Mouse (Mus musculus) kidney, adult 2 months (tissue): ENCODE results near the gene Csnk2a1.

Experiments used
- CTCF ChIP-seq: fragments of 200-500 bp; conservative IDR thresholded peaks from 2 replicates; pipeline ENCODE4 v1.5.1; 2011; ENCODE audit warnings: low read depth, mild to moderate bottlenecking, control low read depth, low read length, moderate library complexity, mixed read lengths; ENCODE audit not compliant: insufficient read depth, insufficient read length
- POLR2A ChIP-seq: fragments of 200-500 bp; IDR thresholded peaks from one replicate; pipeline ENCODE4 v1.6.1; 2011; ENCODE audit warnings: low read depth, low read length, control low read depth

DNA sequence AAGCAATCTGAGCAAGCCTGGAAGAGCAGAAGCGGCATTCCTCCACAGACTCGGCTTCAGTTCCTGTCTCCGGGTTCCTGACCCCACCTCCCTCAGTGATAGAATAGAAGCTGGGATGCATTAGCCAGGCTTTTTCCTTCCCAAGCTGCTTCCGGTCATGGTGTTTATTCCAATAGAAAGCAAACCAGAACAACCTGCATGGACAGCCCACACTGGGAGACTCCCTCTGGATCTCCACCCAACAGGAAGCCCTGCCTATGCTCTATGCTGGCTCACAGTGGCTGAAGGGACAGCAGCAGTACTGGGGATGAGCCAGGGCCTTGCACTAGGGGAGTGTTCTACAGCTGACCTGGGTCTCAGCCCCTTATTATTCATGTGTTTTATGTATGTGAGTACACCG lies 101.3 kb downstream of the Csnk2a1 start:
- no peak for TF ChIP-seq CTCF
- no peak for TF ChIP-seq POLR2A
